Mouse (Mus musculus) megakaryocyte, embryonic 14.5 days (primary cell): ENCODE data around the gene Usp35.

Source experiments
- FLI1 ChIP-seq: IDR thresholded peaks from 2 replicates; pipeline ENCODE4 v1.6.1; 2012; ENCODE audit warnings: low read length, inconsistent platforms, mixed read lengths
- GATA1 ChIP-seq: IDR thresholded peaks from 3 replicates; pipeline ENCODE4 v1.6.1; 2012; ENCODE audit warnings: mixed read lengths, low read length, inconsistent platforms, borderline replicate concordance

- TF ChIP-seq GATA1: no peak
- no peak for TF ChIP-seq FLI1
Observed at GRCm38 (mm10) chr7:97303614-97304013, 28.2 kb downstream of the Usp35 start.
